Mouse (Mus musculus) olfactory bulb, adult 2 months (tissue): ENCODE measurements around the gene Gxylt1.

Experiments used
- CTCF ChIP-seq: fragments of 200-500 bp; IDR thresholded peaks from 2 replicates; pipeline ENCODE4 v1.5.1; 2012; ENCODE audit warnings: low read depth, mild to moderate bottlenecking, low read length, moderate library complexity; ENCODE audit not compliant: insufficient read depth
- POLR2A ChIP-seq: fragments of 200-500 bp; IDR thresholded peaks from 2 replicates; pipeline ENCODE4 v1.6.1; 2012; ENCODE audit warnings: mild to moderate bottlenecking, low read depth, low read length, moderate library complexity; ENCODE audit not compliant: insufficient read depth

GRCm38 (mm10) chr15:93265231-93265630 is 9.7 kb downstream of the Gxylt1 start:
- TF ChIP-seq CTCF = no peak
- no peak for TF ChIP-seq POLR2A
